Mouse (Mus musculus): Measurements from ENCODE around the gene A930004D18Rik. TPM values are rescaled to one million over a fixed set of nuclear protein-coding genes. Genes with fewer than 3 reads are reported as not detected.

The A930004D18Rik gene
- polyA plus RNA-seq, 1 experiment from 2014 or later: 10.4 TPM

- Histone ChIP-seq H3K27ac (replicated peaks; ENCODE audit: low read depth, low read length) (no peak overlapping the region), H3K4me3 (ENCODE audit: low read depth, low read length) (no peak overlapping the region)
These were observed 4.1 kb downstream of the A930004D18Rik start for GRCm38 (mm10) chr2:18033166-18034108.

GRCm38 (mm10) chr2:18032538-18032895 lies 5.0 kb downstream of the A930004D18Rik start:
- no peak overlapping the region; the same call in 1 of the 2 replicates for H3K27ac ChIP-seq (replicated peaks; ENCODE audit: low read depth, low read length)
- H3K36me3 ChIP-seq (ENCODE audit: control insufficient read depth, insufficient read depth, low read length): no peaks in the 10 kb centered on the region
- peak; percentile 47 for DNase-seq (ENCODE audit: low spot score)
- no peak overlapping the region for H3K4me3 ChIP-seq (ENCODE audit: low read depth, low read length)
- H3K9ac ChIP-seq (ENCODE audit: low read length): no peak overlapping the region
- no peak for ATAC-seq (ENCODE audit: insufficient number of reproducible peaks, low FRiP score, low TSS enrichment, low read depth)
- H3K27me3 ChIP-seq (ENCODE audit: control insufficient read depth, insufficient read depth, low read length): no peaks in the 10 kb centered on the region
- H3K4me1 ChIP-seq (ENCODE audit: control insufficient read depth, insufficient read depth, low read length): peaks cover 28% of the 10 kb centered on the region
- WGBS: 37% methylated on average over 5 of the region's 5 CpGs
- no peaks in the 10 kb centered on the region for H3K9me3 ChIP-seq (ENCODE audit: control insufficient read depth, low read length)
- peak overlapping the region; percentile 93; the same call in 1 of the 2 replicates for H3K4me2 ChIP-seq (ENCODE audit: low read depth, severe bottlenecking)

More at GRCm38 (mm10) chr2:18033166-18034108, 4.1 kb downstream of the A930004D18Rik start:
- 51% methylated on average over 10 of the region's 10 CpGs for WGBS
- no peak overlapping the region; the same call in 1 of the 2 replicates for H3K4me2 ChIP-seq (ENCODE audit: low read depth, severe bottlenecking)
- H3K9ac ChIP-seq (ENCODE audit: low read length): peak overlapping the region; percentile 14; the same call in 1 of the 2 replicates
- peaks cover 33% of the 10 kb centered on the region for H3K4me1 ChIP-seq (ENCODE audit: control insufficient read depth, insufficient read depth, low read length)
- no peaks in the 10 kb centered on the region for H3K27me3 ChIP-seq (ENCODE audit: control insufficient read depth, insufficient read depth, low read length)
- ATAC-seq (ENCODE audit: insufficient number of reproducible peaks, low FRiP score, low TSS enrichment, low read depth) (no peak), DNase-seq (ENCODE audit: low spot score) (peak; percentile 41)
- H3K36me3 ChIP-seq (ENCODE audit: control insufficient read depth, insufficient read depth, low read length): no peaks in the 10 kb centered on the region
- H3K9me3 ChIP-seq (ENCODE audit: control insufficient read depth, low read length): no peaks in the 10 kb centered on the region

GRCm38 (mm10) chr2:18031831-18032537 lies 5.6 kb downstream of the A930004D18Rik start:
- Histone ChIP-seq H3K27ac (replicated peaks; ENCODE audit: low read depth, low read length) (peak overlapping the region; percentile 63), H3K4me1 (ENCODE audit: control insufficient read depth, insufficient read depth, low read length) (peaks cover 28% of the 10 kb centered on the region), H3K4me3 (ENCODE audit: low read depth, low read length) (peak overlapping the region; percentile 39), H3K4me2 (ENCODE audit: low read depth, severe bottlenecking) (peak overlapping the region; percentile 93), H3K27me3 (ENCODE audit: control insufficient read depth, insufficient read depth, low read length) (no peaks in the 10 kb centered on the region), H3K36me3 (ENCODE audit: control insufficient read depth, insufficient read depth, low read length) (no peaks in the 10 kb centered on the region), H3K9ac (ENCODE audit: low read length) (peak overlapping the region; percentile 87), H3K9me3 (ENCODE audit: control insufficient read depth, low read length) (no peaks in the 10 kb centered on the region)
- peak; percentile 24; the same call in 1 of the 2 replicates for ATAC-seq (ENCODE audit: insufficient number of reproducible peaks, low FRiP score, low TSS enrichment, low read depth)
- 1% methylated on average over 34 of the region's 34 CpGs for WGBS
- peak; percentile 88 for DNase-seq (ENCODE audit: low spot score)

- Histone ChIP-seq H3K9me3 (ENCODE audit: control insufficient read depth, low read length) (no peaks in the 10 kb centered on the region), H3K4me1 (ENCODE audit: control insufficient read depth, insufficient read depth, low read length) (peaks cover 28% of the 10 kb centered on the region), H3K27me3 (ENCODE audit: control insufficient read depth, insufficient read depth, low read length) (no peaks in the 10 kb centered on the region), H3K36me3 (ENCODE audit: control insufficient read depth, insufficient read depth, low read length) (no peaks in the 10 kb centered on the region), H3K9ac (ENCODE audit: low read length) (peak overlapping the region; percentile 87), H3K4me3 (ENCODE audit: low read depth, low read length) (peak overlapping the region; percentile 39), H3K27ac (replicated peaks; ENCODE audit: low read depth, low read length) (peak overlapping the region; percentile 63; the same call in 1 of the 2 replicates), H3K4me2 (ENCODE audit: low read depth, severe bottlenecking) (peak overlapping the region; percentile 93)
- WGBS: 1% methylated on average over 26 of the region's 26 CpGs
- no peak for ATAC-seq (ENCODE audit: insufficient number of reproducible peaks, low FRiP score, low TSS enrichment, low read depth)
- DNase-seq (ENCODE audit: low spot score): peak; percentile 69
These were observed 6.2 kb downstream of the A930004D18Rik start for GRCm38 (mm10) chr2:18031271-18031821.

GRCm38 (mm10) chr2:18030581-18030980 lies 7.0 kb downstream of the A930004D18Rik start:
- no peak overlapping the region for H3K4me3 ChIP-seq (ENCODE audit: low read depth, low read length)
- no peaks in the 10 kb centered on the region for H3K9me3 ChIP-seq (ENCODE audit: control insufficient read depth, low read length)
- 42% methylated on average over 8 of the region's 8 CpGs for WGBS
- H3K4me2 ChIP-seq (ENCODE audit: low read depth, severe bottlenecking): peak overlapping the region; percentile 93; the same call in 1 of the 2 replicates
- H3K36me3 ChIP-seq (ENCODE audit: control insufficient read depth, insufficient read depth, low read length): no peaks in the 10 kb centered on the region
- no peaks in the 10 kb centered on the region for H3K27me3 ChIP-seq (ENCODE audit: control insufficient read depth, insufficient read depth, low read length)
- ATAC-seq (ENCODE audit: insufficient number of reproducible peaks, low FRiP score, low TSS enrichment, low read depth) (no peak), DNase-seq (ENCODE audit: low spot score) (peak; percentile 30)
- peaks cover 30% of the 10 kb centered on the region for H3K4me1 ChIP-seq (ENCODE audit: control insufficient read depth, insufficient read depth, low read length)
- H3K27ac ChIP-seq (replicated peaks; ENCODE audit: low read depth, low read length): no peak overlapping the region
- H3K9ac ChIP-seq (ENCODE audit: low read length): no peak overlapping the region

GRCm38 (mm10) chr2:18029656-18030055 lies 7.9 kb downstream of the A930004D18Rik start:
- Histone ChIP-seq H3K9ac (ENCODE audit: low read length) (no peak overlapping the region), H3K4me3 (ENCODE audit: low read depth, low read length) (no peak overlapping the region), H3K27me3 (ENCODE audit: control insufficient read depth, insufficient read depth, low read length) (no peaks in the 10 kb centered on the region), H3K9me3 (ENCODE audit: control insufficient read depth, low read length) (no peaks in the 10 kb centered on the region), H3K4me1 (ENCODE audit: control insufficient read depth, insufficient read depth, low read length) (peaks cover 31% of the 10 kb centered on the region), H3K36me3 (ENCODE audit: control insufficient read depth, insufficient read depth, low read length) (no peaks in the 10 kb centered on the region), H3K27ac (replicated peaks; ENCODE audit: low read depth, low read length) (no peak overlapping the region), H3K4me2 (ENCODE audit: low read depth, severe bottlenecking) (no peak overlapping the region)
- 74% methylated on average over 7 of the region's 7 CpGs for WGBS
- ATAC-seq (ENCODE audit: insufficient number of reproducible peaks, low FRiP score, low TSS enrichment, low read depth): no peak
- peak; percentile 33 for DNase-seq (ENCODE audit: low spot score)

GRCm38 (mm10) chr2:18028140-18029021 lies 9.2 kb downstream of the A930004D18Rik start:
- no peaks in the 10 kb centered on the region for H3K27me3 ChIP-seq (ENCODE audit: control insufficient read depth, insufficient read depth, low read length)
- H3K36me3 ChIP-seq (ENCODE audit: control insufficient read depth, insufficient read depth, low read length): no peaks in the 10 kb centered on the region
- H3K9ac ChIP-seq (ENCODE audit: low read length): peak overlapping the region; percentile 93
- peak overlapping the region; percentile 90 for H3K4me2 ChIP-seq (ENCODE audit: low read depth, severe bottlenecking)
- peak; percentile 85 for DNase-seq (ENCODE audit: low spot score)
- peaks cover 26% of the 10 kb centered on the region for H3K4me1 ChIP-seq (ENCODE audit: control insufficient read depth, insufficient read depth, low read length)
- WGBS: under 1% methylated on average over 61 of the region's 61 CpGs
- no peaks in the 10 kb centered on the region for H3K9me3 ChIP-seq (ENCODE audit: control insufficient read depth, low read length)
- peak overlapping the region; percentile 73 for H3K4me3 ChIP-seq (ENCODE audit: low read depth, low read length)
- ATAC-seq (ENCODE audit: insufficient number of reproducible peaks, low FRiP score, low TSS enrichment, low read depth): peak; percentile 58
- H3K27ac ChIP-seq (replicated peaks; ENCODE audit: low read depth, low read length): peak overlapping the region; percentile 99

Measured in limb, embryonic 11.5 days (tissue).